Mouse (Mus musculus) right cerebral cortex, postnatal 25 days (tissue): ENCODE results near the gene Rpl38.

Experiments used
- DNase-seq: peaks from one replicate; pipeline ENCODE4 v3.0.0; 2022

Rpl38 gene

DNA sequence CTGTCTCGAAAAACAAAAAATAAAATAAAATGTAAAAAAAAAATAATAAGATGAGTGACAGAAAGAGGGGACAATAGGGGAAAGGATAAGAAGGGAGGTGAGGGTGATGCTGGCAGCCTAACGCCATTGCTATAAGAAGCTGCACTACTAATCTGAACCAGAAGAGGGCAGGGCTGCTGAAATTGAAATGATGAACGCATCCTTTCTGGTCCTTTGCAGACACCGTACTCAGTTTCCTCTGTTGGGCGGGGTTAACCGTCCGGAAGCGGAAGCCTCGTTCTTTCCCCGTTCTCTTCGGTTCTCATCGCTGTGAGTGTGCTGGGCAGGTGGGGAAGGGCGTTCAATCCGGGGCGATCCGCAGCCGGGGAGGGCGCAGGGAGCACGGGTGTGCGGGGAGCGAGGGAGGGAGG lies at the start of gene Rpl38:
TSS of gene Rpl38 (plus strand) at position 224 of the 410 bp plus-strand sequence.
- DNase-seq = peak; percentile 92

- no peak for DNase-seq
These were observed 49.5 kb upstream of the Rpl38 start for GRCm38 (mm10) chr11:114618697-114619417.

DNA sequence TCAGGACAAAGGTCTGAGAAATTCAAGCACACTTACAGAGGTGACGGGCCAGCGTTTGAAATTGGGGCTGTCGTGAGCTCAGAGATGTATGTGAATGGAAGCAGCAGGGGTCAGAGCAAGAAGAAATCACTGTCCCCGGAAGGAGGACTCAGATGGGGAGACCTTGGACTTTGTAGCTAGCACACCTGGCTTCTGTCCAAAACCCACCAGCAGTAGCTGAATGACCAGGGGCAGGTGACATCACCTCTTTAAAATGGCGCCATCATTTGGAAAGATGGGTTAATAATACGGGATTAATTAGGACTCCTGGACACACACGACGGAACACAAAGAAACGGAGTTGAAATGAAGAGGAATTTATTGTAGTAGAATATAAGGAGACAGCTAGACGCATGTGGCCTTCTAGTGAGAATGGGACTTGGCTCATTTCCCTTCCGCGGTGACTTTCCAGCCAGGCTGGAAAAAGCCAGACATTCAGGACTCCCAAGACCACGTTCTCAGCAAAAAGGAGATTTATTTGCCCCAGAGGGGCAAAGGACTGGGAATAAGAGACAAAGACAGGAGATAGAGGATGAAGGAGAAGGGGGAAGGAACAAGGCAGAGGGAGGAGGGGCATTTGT lies 42.1 kb upstream of the Rpl38 start:
- DNase-seq = no peak

DNA sequence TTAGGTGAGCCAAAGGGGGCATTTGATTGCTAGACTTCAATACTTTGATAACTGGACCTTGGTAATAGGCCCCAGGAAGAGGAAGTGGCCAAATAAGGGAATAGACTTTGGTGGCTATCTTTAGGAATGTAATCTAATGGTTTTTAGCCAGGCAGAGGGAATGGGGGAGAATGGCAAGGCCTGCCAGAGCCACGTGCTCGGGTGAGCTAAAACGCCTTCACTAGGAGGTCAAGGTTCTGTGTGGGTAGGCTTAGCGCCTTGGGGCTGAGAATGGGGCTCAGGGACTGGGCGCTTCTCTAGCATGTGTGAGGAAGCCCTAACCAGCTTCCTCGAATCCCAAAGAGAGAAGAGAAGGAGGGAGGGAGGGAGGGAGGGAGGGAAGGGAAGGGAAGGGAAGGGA lies 41.3 kb upstream of the Rpl38 start:
- DNase-seq = no peak

DNA sequence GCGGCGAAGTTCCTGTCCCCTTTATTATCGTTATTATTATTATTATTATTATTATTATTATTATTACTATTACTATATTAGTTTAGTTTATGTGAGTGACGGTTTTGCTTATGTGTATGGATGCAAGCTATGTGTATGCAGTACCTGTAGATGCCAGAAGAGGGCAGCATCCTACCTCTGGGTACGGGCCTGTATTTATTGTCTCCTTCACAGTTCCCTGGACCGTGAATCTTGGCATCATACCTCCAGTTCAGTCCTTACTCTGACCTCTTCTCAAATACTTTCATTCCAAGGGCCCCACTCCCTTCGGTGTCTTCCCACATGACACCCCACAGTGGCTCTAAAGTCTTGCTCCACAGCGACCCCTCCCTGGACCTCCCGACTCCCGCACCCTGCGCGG lies 40.3 kb upstream of the Rpl38 start:
- no peak for DNase-seq

GRCm38 (mm10) chr11:114630044-114630443 lies 38.3 kb upstream of the Rpl38 start:
- no peak for DNase-seq

DNA sequence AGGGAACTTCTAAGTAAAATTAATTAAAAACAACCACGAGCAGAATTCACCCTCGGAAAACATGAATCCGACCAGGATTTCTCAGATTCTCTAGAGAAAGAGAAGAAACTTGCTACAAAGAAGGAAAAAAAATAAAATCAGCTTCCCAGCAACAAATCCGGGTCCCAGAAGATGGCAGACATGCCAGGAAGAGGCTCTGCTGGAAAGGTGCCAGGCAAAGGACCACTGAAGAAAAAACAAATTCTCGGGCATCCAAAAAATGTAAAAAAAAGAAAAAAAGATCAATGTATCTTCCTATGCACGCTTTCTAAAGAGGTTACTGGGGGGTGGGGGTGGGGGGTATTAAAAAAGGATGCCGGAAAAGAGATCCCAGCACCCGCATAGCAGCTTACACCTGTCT lies 36.1 kb upstream of the Rpl38 start:
- DNase-seq = no peak

- peak; percentile 79 for DNase-seq
These were observed 32.0 kb upstream of the Rpl38 start for GRCm38 (mm10) chr11:114636292-114636691.

- peak; percentile 42 for DNase-seq
These were observed 31.4 kb upstream of the Rpl38 start for GRCm38 (mm10) chr11:114636727-114637505.

GRCm38 (mm10) chr11:114638647-114639290 lies 29.6 kb upstream of the Rpl38 start:
- no peak for DNase-seq

- DNase-seq = no peak
These were observed 28.6 kb upstream of the Rpl38 start for GRCm38 (mm10) chr11:114639681-114640103.

DNA sequence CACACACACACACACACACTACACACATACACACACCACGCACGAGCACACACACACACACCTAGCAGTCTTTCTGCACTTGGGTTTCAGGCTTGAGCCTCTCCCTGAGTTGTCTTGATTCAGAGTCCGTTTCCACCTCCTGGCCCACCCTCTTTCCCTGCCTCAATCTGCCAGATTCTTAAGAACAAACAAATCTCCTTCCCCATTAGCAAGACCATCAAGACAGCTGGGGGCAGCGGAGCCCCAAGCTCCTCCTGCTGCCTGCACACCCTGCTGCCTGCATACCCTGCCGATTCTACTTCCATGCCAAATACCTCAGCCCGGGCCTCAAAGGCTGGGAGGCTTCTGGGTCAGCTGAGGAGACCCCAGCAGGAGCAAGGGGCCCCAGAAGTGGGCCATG lies 27.7 kb upstream of the Rpl38 start:
- no peak for DNase-seq

- DNase-seq = no peak
These were observed 27.2 kb upstream of the Rpl38 start for GRCm38 (mm10) chr11:114641136-114641535.

DNA sequence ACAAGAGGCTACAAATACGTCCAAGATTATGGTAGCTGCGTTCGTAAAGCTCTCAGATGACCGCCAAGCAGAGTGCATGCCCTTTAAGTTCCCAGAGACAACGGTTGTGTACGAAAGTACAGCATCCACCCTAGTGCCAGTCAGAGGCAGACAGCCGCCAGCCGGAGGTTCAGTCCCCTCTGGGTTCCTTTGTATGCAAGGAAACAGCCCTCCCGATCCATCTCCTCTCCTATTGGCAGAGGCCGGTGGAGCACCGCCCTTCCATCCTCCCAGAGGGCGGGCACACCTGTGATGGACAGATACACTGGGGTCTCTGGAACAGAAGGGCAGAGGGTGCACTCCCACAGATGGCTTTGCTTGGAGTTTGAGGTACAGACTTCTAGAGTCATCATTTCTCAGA lies 26.1 kb upstream of the Rpl38 start:
- no peak for DNase-seq

DNA sequence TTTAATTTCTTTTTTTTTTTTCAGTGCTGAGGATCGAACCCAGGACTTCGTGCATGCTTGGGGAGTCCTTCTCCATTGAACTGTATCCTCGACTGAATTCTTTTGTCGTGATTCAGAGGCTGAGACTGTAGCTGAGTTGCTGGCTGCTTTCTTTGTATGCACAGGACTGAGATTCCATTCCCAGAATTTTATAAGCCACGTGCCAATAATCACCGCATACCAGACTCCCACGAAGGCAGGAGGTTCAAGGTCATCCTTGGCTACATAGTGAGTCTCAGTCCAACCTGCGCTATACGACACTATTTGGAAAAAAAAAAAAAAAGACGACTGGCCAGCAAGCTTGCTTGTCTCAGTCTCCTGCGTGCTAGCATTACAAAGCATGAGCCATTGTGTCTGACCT lies 25.4 kb upstream of the Rpl38 start:
- DNase-seq = no peak

GRCm38 (mm10) chr11:114644122-114644521 lies 24.2 kb upstream of the Rpl38 start:
- no peak for DNase-seq

GRCm38 (mm10) chr11:114649510-114649909 lies 18.8 kb upstream of the Rpl38 start:
- DNase-seq = no peak

- no peak for DNase-seq
These were observed 15.8 kb upstream of the Rpl38 start for GRCm38 (mm10) chr11:114652531-114652930.

- no peak for DNase-seq
These were observed 14.7 kb upstream of the Rpl38 start for GRCm38 (mm10) chr11:114653664-114654063.

GRCm38 (mm10) chr11:114654552-114654951 lies 13.8 kb upstream of the Rpl38 start:
- DNase-seq = no peak

DNA sequence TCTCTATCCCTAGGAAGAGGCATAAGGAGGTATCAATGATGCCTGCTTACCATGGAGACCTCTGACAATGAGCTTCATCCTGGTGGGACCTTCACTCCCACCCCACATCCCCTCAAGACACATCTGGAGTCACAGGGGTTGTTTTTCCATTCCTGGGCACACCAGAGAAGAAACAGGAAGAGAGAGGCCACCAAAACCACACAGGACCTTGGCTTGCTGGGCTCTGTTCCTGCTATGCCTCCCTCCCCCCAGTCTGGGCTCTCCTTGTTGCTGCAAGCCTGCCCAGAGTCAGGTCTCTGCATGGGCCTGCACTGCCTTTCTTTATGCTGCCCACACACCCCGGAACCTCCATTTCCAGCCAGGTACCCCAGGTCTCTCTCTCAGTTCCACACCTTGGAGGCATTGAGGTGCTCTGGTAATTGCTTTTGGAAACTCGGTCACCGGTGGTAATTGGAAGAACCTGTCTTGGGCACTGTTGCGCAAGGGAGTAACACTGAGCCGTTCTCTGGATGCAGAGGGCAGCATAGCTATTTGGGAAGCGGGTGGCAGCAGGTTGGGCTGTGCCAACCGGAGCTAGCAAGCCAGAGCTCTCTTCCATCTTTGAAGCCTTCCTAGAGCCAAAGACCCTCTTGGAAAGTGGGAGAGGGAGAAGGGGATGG lies 12.8 kb upstream of the Rpl38 start:
- DNase-seq = no peak

DNA sequence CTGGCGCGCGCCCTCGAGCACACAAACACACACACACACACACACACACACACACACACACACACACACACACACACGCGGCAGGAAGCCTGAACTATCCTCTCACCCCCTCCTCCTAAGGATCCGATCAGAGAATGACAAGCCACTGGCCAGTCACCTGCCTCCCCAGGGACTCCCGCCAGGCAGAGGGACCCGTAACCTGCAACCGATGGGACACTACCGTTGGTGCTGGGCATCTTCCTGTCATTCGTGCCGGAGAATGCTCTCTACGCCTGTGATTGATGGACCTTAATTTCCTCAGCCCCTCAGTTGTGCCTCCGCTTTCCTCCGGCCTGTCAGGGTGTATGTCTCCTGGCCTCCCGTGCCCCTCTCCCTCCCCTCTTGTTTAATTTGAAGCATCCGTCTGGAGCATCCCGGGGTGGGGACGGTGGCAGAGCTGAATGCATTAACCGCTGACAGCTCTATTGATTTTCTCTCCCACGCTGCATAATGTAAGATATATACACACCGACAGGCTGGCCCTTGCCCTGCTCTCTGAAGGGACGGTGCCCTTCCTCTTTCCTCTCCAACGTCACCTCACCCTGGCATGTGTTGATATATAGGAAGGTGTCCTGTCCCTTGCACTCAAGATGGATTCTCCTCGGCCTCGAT lies 11.2 kb upstream of the Rpl38 start:
- DNase-seq = no peak
